Mouse (Mus musculus) midbrain, embryonic 13.5 days (tissue): ENCODE results near the gene Yaf2. TPM values are rescaled to one million over a fixed set of nuclear protein-coding genes. Genes with fewer than 3 reads are reported as not detected.
"Not testable (repeated sequence)": the region's sequence is repeated elsewhere in the genome, so short reads cannot be mapped to it uniquely, and the experiment has no call there.

ENCODE experiments used
- ATAC-seq: fragments of 200-750 bp; cut with Nextera tagmentation; 2 replicates; pipeline ENCODE4 v1.8.0; 2017; ENCODE audit warnings: mild to moderate bottlenecking, moderate TSS enrichment, moderate library complexity
- H3K27ac ChIP-seq: fragments of 300-500 bp; sonication (generic); 2 replicates; pipeline ENCODE4 v1.5.1; 2015; ENCODE audit warnings: inconsistent platforms, mild to moderate bottlenecking, moderate library complexity
- H3K27me3 ChIP-seq: fragments of 300-500 bp; sonication (generic); 2 replicates; pipeline ENCODE4 v1.6.1; 2015; ENCODE audit warnings: mild to moderate bottlenecking, inconsistent platforms
- H3K36me3 ChIP-seq: fragments of 300-500 bp; sonication (generic); 2 replicates; pipeline ENCODE4 v1.6.1; 2015; ENCODE audit warnings: mild to moderate bottlenecking, inconsistent platforms
- H3K4me1 ChIP-seq: fragments of 300-500 bp; sonication (generic); replicated peaks from 2 replicates; pipeline ENCODE4 v1.6.1; 2015; ENCODE audit warnings: inconsistent platforms
- H3K4me2 ChIP-seq: fragments of 300-500 bp; sonication (generic); replicated peaks from 2 replicates; pipeline ENCODE4 v1.6.1; 2015; ENCODE audit warnings: moderate library complexity, mild to moderate bottlenecking, inconsistent platforms
- H3K4me3 ChIP-seq: fragments of 300-500 bp; sonication (generic); replicated peaks from 2 replicates; pipeline ENCODE4 v1.5.1; 2015; ENCODE audit warnings: mild to moderate bottlenecking, inconsistent platforms
- H3K9ac ChIP-seq: fragments of 300-500 bp; sonication (generic); replicated peaks from 2 replicates; pipeline ENCODE4 v1.6.1; 2015; ENCODE audit warnings: mild to moderate bottlenecking, inconsistent platforms
- H3K9me3 ChIP-seq: fragments of 300-500 bp; sonication (generic); 2 replicates; pipeline ENCODE4 v1.6.1; 2016; ENCODE audit warnings: mild to moderate bottlenecking, inconsistent platforms
- WGBS: fragments of 180-500 bp; shearing (Covaris S2); methylation state at CpG from one replicate; pipeline ENCODE4 v1.1.7; 2015; 5-methylcytosine and 5-hydroxymethylcytosine counted together
- polyA plus RNA-seq: library from polyadenylated mRNA; unstranded; fragments of >200 nt; fragmentation: Nextera tagmentation; extraction: Ambion mirVana; gene quantifications from 2 replicates; pipeline ENCODE4 v1.2.1, GENCODE M21; 2015

Yaf2 gene
- polyA plus RNA-seq, 1 experiment from 2014 or later: 97.4 TPM

DNA sequence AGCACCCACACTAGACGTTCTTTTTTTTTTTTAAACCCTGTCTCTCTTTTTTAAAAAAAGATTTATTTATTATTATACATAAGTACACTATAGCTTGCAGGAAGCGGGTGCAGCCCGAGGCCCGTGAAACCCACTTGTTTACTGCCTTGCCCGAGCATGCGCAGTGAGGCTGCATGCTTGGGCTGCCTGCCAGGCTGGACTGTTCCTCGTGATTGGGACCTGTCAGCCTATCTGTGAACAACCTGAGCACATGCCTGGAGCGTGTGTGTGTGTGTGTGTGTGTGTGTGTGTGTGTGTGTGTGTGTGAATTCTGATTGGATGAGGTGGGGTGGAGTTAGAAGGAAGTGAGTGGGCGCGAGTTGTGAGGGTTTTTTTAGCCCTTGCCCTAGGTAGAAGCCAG lies 100.3 kb downstream of the Yaf2 start:
- H3K9me3 ChIP-seq, H3K9ac ChIP-seq, H3K27me3 ChIP-seq, H3K27ac ChIP-seq, H3K4me3 ChIP-seq, ATAC-seq, H3K4me1 ChIP-seq, H3K4me2 ChIP-seq: not testable (repeated sequence)
- WGBS: 94% methylated on average over 10 of the region's 10 CpGs
- peaks cover 19% of the 10 kb centered on the region for H3K36me3 ChIP-seq

Other genes with a start within 250 kb of the Yaf2 start
- gene Gxylt1, start 61.8 kb downstream of the Yaf2 start, polyA plus RNA-seq: 8.7 and 9.3 TPM in 2 replicates
- gene Zcrb1, start 61.4 kb upstream of the Yaf2 start, polyA plus RNA-seq: 184 and 189 TPM in 2 replicates
- 58.7 TPM in 2 replicates for gene Pphln1, start 61.4 kb upstream of the Yaf2 start, polyA plus RNA-seq